Mouse (Mus musculus) T-helper 2 cell (primary cell): ENCODE data around the gene Als2.

ENCODE experiments used
- in situ Hi-C: fragments of 300-600 bp; cut with MboI, MseI; formaldehyde crosslinking; loops from one replicate; pipeline ENCODE4 v1.15.1; 2025; ENCODE audit warnings: high pct_unique_total_duplicates

Als2 gene

GRCm38 (mm10) chr1:59166232-59166905, 70.7 kb downstream of the Als2 start:
- in situ Hi-C loops = no loop called here

- in situ Hi-C loops = no loop called here
Measured at GRCm38 (mm10) chr1:59163918-59164317, 73.1 kb downstream of the Als2 start.

GRCm38 (mm10) chr1:59163030-59163461, 74.0 kb downstream of the Als2 start, which contains the start of gene Mpp4:
Gene Mpp4 (minus strand): TSS chr1:59163389.
- in situ Hi-C loops = no loop called here

GRCm38 (mm10) chr1:59162309-59163024, 74.6 kb downstream of the Als2 start:
- in situ Hi-C loops = no loop called here

- in situ Hi-C loops = no loop called here
Measured at GRCm38 (mm10) chr1:59161396-59161795, 75.6 kb downstream of the Als2 start.

- in situ Hi-C loops = no loop called here
Measured at GRCm38 (mm10) chr1:59160871-59161270, 76.2 kb downstream of the Als2 start.

GRCm38 (mm10) chr1:59159136-59159535, 77.9 kb downstream of the Als2 start:
- in situ Hi-C loops = loop anchor here (10.0 kb wide), 1 partner anchor 86 kb away; no protein-coding TSS in a partner anchor

GRCm38 (mm10) chr1:59158498-59158897, 78.5 kb downstream of the Als2 start:
- in situ Hi-C loops = loop anchor here (10.0 kb wide), 1 partner anchor 86 kb away; no protein-coding TSS in a partner anchor

GRCm38 (mm10) chr1:59157846-59158245, 79.2 kb downstream of the Als2 start:
- in situ Hi-C loops = loop anchor here (10.0 kb wide), 1 partner anchor 87 kb away; no protein-coding TSS in a partner anchor

- in situ Hi-C loops = loop anchor here (10.0 kb wide), 1 partner anchor 92 kb away; no protein-coding TSS in a partner anchor
Measured at GRCm38 (mm10) chr1:59152346-59152745, 84.7 kb downstream of the Als2 start.

GRCm38 (mm10) chr1:59150542-59150941, 86.5 kb downstream of the Als2 start:
- in situ Hi-C loops = loop anchor here (10.0 kb wide), 1 partner anchor 94 kb away; no protein-coding TSS in a partner anchor

GRCm38 (mm10) chr1:59144543-59144942, 92.5 kb downstream of the Als2 start:
- in situ Hi-C loops = loop anchor here (5.0 kb wide), 1 partner anchor 127 kb away; no protein-coding TSS in a partner anchor

GRCm38 (mm10) chr1:59142809-59143208, 94.2 kb downstream of the Als2 start:
- in situ Hi-C loops = loop anchor here (5.0 kb wide), 1 partner anchor 126 kb away; no protein-coding TSS in a partner anchor

- in situ Hi-C loops = no loop called here
Measured at GRCm38 (mm10) chr1:59134419-59134818, 102.6 kb downstream of the Als2 start.

- in situ Hi-C loops = no loop called here
Measured at GRCm38 (mm10) chr1:59128879-59129278, 108.2 kb downstream of the Als2 start.

GRCm38 (mm10) chr1:59125558-59125957, 111.5 kb downstream of the Als2 start:
- in situ Hi-C loops = no loop called here

- in situ Hi-C loops = no loop called here
Measured at GRCm38 (mm10) chr1:59119720-59120457, 117.1 kb downstream of the Als2 start, which contains the start of gene Tmem237. Gene Tmem237 (minus strand): TSS chr1:59120408.
